Mouse (Mus musculus): ENCODE data around the gene Tbx10. TPM values are rescaled to one million over a fixed set of nuclear protein-coding genes. Genes with fewer than 3 reads are reported as not detected.
"Not testable (repeated sequence)": the region's sequence is repeated elsewhere in the genome, so short reads cannot be mapped to it uniquely, and the experiment has no call there.

The Tbx10 gene
- total and polyA plus RNA-seq, 2 experiments from 2014 or later: not detected

GRCm38 (mm10) chr19:3950331-3950730 lies 42.2 kb upstream of the Tbx10 start:
- Histone ChIP-seq H3K4me1 (ENCODE audit: insufficient read depth, low read length) (no peaks in the 10 kb centered on the region), H3K4me3 (ENCODE audit: low read depth, low read length) (no peak overlapping the region), H3K9ac (replicated peaks; ENCODE audit: low read length, poor library complexity, severe bottlenecking) (no peak overlapping the region), H3K9me3 (ENCODE audit: low read length) (no peaks in the 10 kb centered on the region), H3K27ac (ENCODE audit: low read depth, low read length) (no peak overlapping the region), H3K36me3 (ENCODE audit: insufficient read depth, low read length) (no peaks in the 10 kb centered on the region), H3K27me3 (ENCODE audit: insufficient read depth, low read length) (no peaks in the 10 kb centered on the region), H3K4me2 (ENCODE audit: low read depth, low read length, poor library complexity, severe bottlenecking) (no peak overlapping the region)
- TF ChIP-seq CTCF (IDR thresholded peaks at IDR 0.05): no peak
- 75% methylated on average over 3 of the region's 3 CpGs for WGBS
- DNase-seq (ENCODE audit: low spot score) (no peak), ATAC-seq (ENCODE audit: low FRiP score) (no peak)

GRCm38 (mm10) chr19:3951461-3951860 lies 41.1 kb upstream of the Tbx10 start:
- no peak overlapping the region for H3K4me2 ChIP-seq (ENCODE audit: low read depth, low read length, poor library complexity, severe bottlenecking)
- H3K4me3 ChIP-seq (ENCODE audit: low read depth, low read length): no peak overlapping the region
- ATAC-seq (ENCODE audit: low FRiP score) (no peak), DNase-seq (ENCODE audit: low spot score) (no peak)
- no peaks in the 10 kb centered on the region for H3K9me3 ChIP-seq (ENCODE audit: low read length)
- no peak for TF ChIP-seq CTCF (IDR thresholded peaks at IDR 0.05)
- no peaks in the 10 kb centered on the region for H3K27me3 ChIP-seq (ENCODE audit: insufficient read depth, low read length)
- H3K4me1 ChIP-seq (ENCODE audit: insufficient read depth, low read length): no peaks in the 10 kb centered on the region
- H3K9ac ChIP-seq (replicated peaks; ENCODE audit: low read length, poor library complexity, severe bottlenecking): no peak overlapping the region
- H3K27ac ChIP-seq (ENCODE audit: low read depth, low read length): no peak overlapping the region
- H3K36me3 ChIP-seq (ENCODE audit: insufficient read depth, low read length): no peaks in the 10 kb centered on the region

- 58% methylated on average over 1 of the region's 1 CpGs for WGBS
Observed at GRCm38 (mm10) chr19:3952099-3952498, 40.5 kb upstream of the Tbx10 start.

GRCm38 (mm10) chr19:3955033-3955432 lies 37.5 kb upstream of the Tbx10 start:
- no peak overlapping the region for H3K9ac ChIP-seq (replicated peaks; ENCODE audit: low read length, poor library complexity, severe bottlenecking)
- H3K27me3 ChIP-seq (ENCODE audit: insufficient read depth, low read length): no peaks in the 10 kb centered on the region
- H3K4me3 ChIP-seq (ENCODE audit: low read depth, low read length): no peak overlapping the region
- TF ChIP-seq CTCF (IDR thresholded peaks at IDR 0.05): no peak
- H3K9me3 ChIP-seq (ENCODE audit: low read length): no peaks in the 10 kb centered on the region
- DNase-seq (ENCODE audit: low spot score): no peak
- WGBS: 79% methylated on average over 3 of the region's 3 CpGs
- H3K4me1 ChIP-seq (ENCODE audit: insufficient read depth, low read length): no peaks in the 10 kb centered on the region
- no peaks in the 10 kb centered on the region for H3K36me3 ChIP-seq (ENCODE audit: insufficient read depth, low read length)
- H3K4me2 ChIP-seq (ENCODE audit: low read depth, low read length, poor library complexity, severe bottlenecking): no peak overlapping the region
- no peak for ATAC-seq (ENCODE audit: low FRiP score)
- H3K27ac ChIP-seq (ENCODE audit: low read depth, low read length): no peak overlapping the region

More at GRCm38 (mm10) chr19:3952099-3952498, 40.5 kb upstream of the Tbx10 start:
- no peak for TF ChIP-seq CTCF (IDR thresholded peaks at IDR 0.05)
- ATAC-seq (ENCODE audit: low FRiP score) (no peak), DNase-seq (ENCODE audit: low spot score) (no peak)
- H3K36me3 ChIP-seq (ENCODE audit: insufficient read depth, low read length): no peaks in the 10 kb centered on the region
- no peak overlapping the region for H3K4me2 ChIP-seq (ENCODE audit: low read depth, low read length, poor library complexity, severe bottlenecking)
- H3K27me3 ChIP-seq (ENCODE audit: insufficient read depth, low read length): no peaks in the 10 kb centered on the region
- H3K4me1 ChIP-seq (ENCODE audit: insufficient read depth, low read length): no peaks in the 10 kb centered on the region
- H3K27ac ChIP-seq (ENCODE audit: low read depth, low read length): no peak overlapping the region
- no peaks in the 10 kb centered on the region for H3K9me3 ChIP-seq (ENCODE audit: low read length)
- H3K9ac ChIP-seq (replicated peaks; ENCODE audit: low read length, poor library complexity, severe bottlenecking): no peak overlapping the region
- no peak overlapping the region for H3K4me3 ChIP-seq (ENCODE audit: low read depth, low read length)

GRCm38 (mm10) chr19:3955804-3956203 lies 36.7 kb upstream of the Tbx10 start:
- Histone ChIP-seq H3K27ac (ENCODE audit: low read depth, low read length) (no peak overlapping the region), H3K36me3 (ENCODE audit: insufficient read depth, low read length) (no peaks in the 10 kb centered on the region), H3K27me3 (ENCODE audit: insufficient read depth, low read length) (no peaks in the 10 kb centered on the region), H3K4me2 (ENCODE audit: low read depth, low read length, poor library complexity, severe bottlenecking) (no peak overlapping the region), H3K4me1 (ENCODE audit: insufficient read depth, low read length) (no peaks in the 10 kb centered on the region), H3K9me3 (ENCODE audit: low read length) (no peaks in the 10 kb centered on the region), H3K4me3 (ENCODE audit: low read depth, low read length) (no peak overlapping the region), H3K9ac (replicated peaks; ENCODE audit: low read length, poor library complexity, severe bottlenecking) (no peak overlapping the region)
- ATAC-seq (ENCODE audit: low FRiP score): no peak
- WGBS: 58% methylated on average over 4 of the region's 4 CpGs
- no peak for DNase-seq (ENCODE audit: low spot score)
- TF ChIP-seq CTCF (IDR thresholded peaks at IDR 0.05): no peak

- H3K36me3 ChIP-seq (ENCODE audit: insufficient read depth, low read length); DNase-seq (ENCODE audit: low spot score); H3K4me2 ChIP-seq (ENCODE audit: low read depth, low read length, poor library complexity, severe bottlenecking); H3K9ac ChIP-seq (replicated peaks; ENCODE audit: low read length, poor library complexity, severe bottlenecking); H3K4me3 ChIP-seq (ENCODE audit: low read depth, low read length); H3K9me3 ChIP-seq (ENCODE audit: low read length); H3K27me3 ChIP-seq (ENCODE audit: insufficient read depth, low read length); ATAC-seq (ENCODE audit: low FRiP score); H3K27ac ChIP-seq (ENCODE audit: low read depth, low read length); H3K4me1 ChIP-seq (ENCODE audit: insufficient read depth, low read length): not testable (repeated sequence)
- 83% methylated on average over 5 of the region's 5 CpGs for WGBS
Observed at GRCm38 (mm10) chr19:3957296-3958036, 35.1 kb upstream of the Tbx10 start.
